Mouse (Mus musculus): Measurements from ENCODE around the gene Mphosph10. TPM values are rescaled to one million over a fixed set of nuclear protein-coding genes. Genes with fewer than 3 reads are reported as not detected.

The Mphosph10 gene
- total and polyA plus RNA-seq, 2 experiments: 0.61 to 4.8 TPM

GRCm38 (mm10) chr7:64349147-64349861 is 42.8 kb downstream of the Mphosph10 start:
- no peak for DNase-seq (ENCODE audit: extremely low read depth, low read depth, low spot score)
- peaks cover 23% of the 10 kb centered on the region; the same call in 1 of the 2 replicates for H3K36me3 ChIP-seq (ENCODE audit: control insufficient read depth, insufficient read depth, low read length)
- H3K27ac ChIP-seq (replicated peaks; ENCODE audit: insufficient read depth, low read depth, low read length): no peak overlapping the region
- TF ChIP-seq CTCF (IDR thresholded peaks at IDR 0.05; ENCODE audit: low read depth, low read length) (no peak), POLR2A (IDR thresholded peaks at IDR 0.05; ENCODE audit: extremely low read depth, insufficient read depth, low read length) (no peak)
- 0 out of 2 replicates have a peak, but pooled peaks cover 3% of the 10 kb centered on the region for H3K4me1 ChIP-seq (ENCODE audit: control insufficient read depth, insufficient read depth, low read length)
- no peaks in the 10 kb centered on the region for H3K79me2 ChIP-seq (ENCODE audit: control insufficient read depth, insufficient read depth, low read length)
- H3K4me3 ChIP-seq (ENCODE audit: insufficient read depth, low read depth, low read length): no peak overlapping the region
- no peaks in the 10 kb centered on the region for H3K27me3 ChIP-seq (ENCODE audit: control insufficient read depth, insufficient read depth, low read length)
- H3K9ac ChIP-seq (ENCODE audit: low read depth, low read length): no peak overlapping the region
- 87% methylated on average over 15 of the region's 15 CpGs for WGBS

DNA sequence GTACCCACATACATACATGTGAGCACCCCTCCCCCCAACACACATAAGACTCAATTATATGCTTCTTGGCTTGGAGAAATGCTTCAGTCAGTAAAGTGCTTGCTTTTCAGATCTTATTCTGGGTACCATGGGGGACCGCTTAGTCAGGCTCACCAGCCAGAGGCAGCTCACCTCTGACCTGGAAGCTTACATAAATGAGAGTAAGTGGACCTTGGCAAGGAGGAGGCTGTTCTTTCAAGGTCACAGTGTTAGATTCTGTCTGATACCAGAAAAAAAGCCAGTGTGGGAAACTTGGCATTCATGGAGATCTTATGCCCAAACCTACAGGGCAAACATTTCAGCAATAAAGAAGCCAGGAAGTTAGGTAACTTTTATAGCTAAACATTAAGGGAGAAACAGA is 44.3 kb downstream of the Mphosph10 start:
- H3K4me1 ChIP-seq (ENCODE audit: control insufficient read depth, insufficient read depth, low read length): 0 out of 2 replicates have a peak, but pooled peaks cover 3% of the 10 kb centered on the region
- H3K27me3 ChIP-seq (ENCODE audit: control insufficient read depth, insufficient read depth, low read length): no peaks in the 10 kb centered on the region
- no peak overlapping the region for H3K9ac ChIP-seq (ENCODE audit: low read depth, low read length)
- no peak overlapping the region for H3K4me3 ChIP-seq (ENCODE audit: insufficient read depth, low read depth, low read length)
- H3K27ac ChIP-seq (replicated peaks; ENCODE audit: insufficient read depth, low read depth, low read length): no peak overlapping the region
- TF ChIP-seq POLR2A (IDR thresholded peaks at IDR 0.05; ENCODE audit: extremely low read depth, insufficient read depth, low read length): no peak
- no peak for TF ChIP-seq CTCF (IDR thresholded peaks at IDR 0.05; ENCODE audit: low read depth, low read length)
- peaks cover 15% of the 10 kb centered on the region; the same call in 1 of the 2 replicates for H3K36me3 ChIP-seq (ENCODE audit: control insufficient read depth, insufficient read depth, low read length)
- no peaks in the 10 kb centered on the region for H3K79me2 ChIP-seq (ENCODE audit: control insufficient read depth, insufficient read depth, low read length)
- DNase-seq (ENCODE audit: extremely low read depth, low read depth, low spot score): peak; percentile 55
- 38% methylated on average over 1 of the region's 1 CpGs for WGBS

GRCm38 (mm10) chr7:64332686-64333085 is 59.4 kb downstream of the Mphosph10 start:
- no peak for DNase-seq (ENCODE audit: extremely low read depth, low read depth, low spot score)
- H3K36me3 ChIP-seq (ENCODE audit: control insufficient read depth, insufficient read depth, low read length): peaks cover 55% of the 10 kb centered on the region
- no peak overlapping the region for H3K4me3 ChIP-seq (ENCODE audit: insufficient read depth, low read depth, low read length)
- WGBS: 95% methylated on average over 1 of the region's 1 CpGs
- H3K27me3 ChIP-seq (ENCODE audit: control insufficient read depth, insufficient read depth, low read length): no peaks in the 10 kb centered on the region
- no peak overlapping the region for H3K9ac ChIP-seq (ENCODE audit: low read depth, low read length)
- H3K79me2 ChIP-seq (ENCODE audit: control insufficient read depth, insufficient read depth, low read length): no peaks in the 10 kb centered on the region
- TF ChIP-seq POLR2A (IDR thresholded peaks at IDR 0.05; ENCODE audit: extremely low read depth, insufficient read depth, low read length) (no peak), CTCF (IDR thresholded peaks at IDR 0.05; ENCODE audit: low read depth, low read length) (no peak)
- H3K27ac ChIP-seq (replicated peaks; ENCODE audit: insufficient read depth, low read depth, low read length): no peak overlapping the region
- no peaks in the 10 kb centered on the region for H3K4me1 ChIP-seq (ENCODE audit: control insufficient read depth, insufficient read depth, low read length)

GRCm38 (mm10) chr7:64331309-64331708 is 60.8 kb downstream of the Mphosph10 start:
- Histone ChIP-seq H3K4me3 (ENCODE audit: insufficient read depth, low read depth, low read length) (no peak overlapping the region), H3K79me2 (ENCODE audit: control insufficient read depth, insufficient read depth, low read length) (no peaks in the 10 kb centered on the region), H3K9ac (ENCODE audit: low read depth, low read length) (no peak overlapping the region), H3K4me1 (ENCODE audit: control insufficient read depth, insufficient read depth, low read length) (no peaks in the 10 kb centered on the region), H3K36me3 (ENCODE audit: control insufficient read depth, insufficient read depth, low read length) (peaks cover 51% of the 10 kb centered on the region), H3K27me3 (ENCODE audit: control insufficient read depth, insufficient read depth, low read length) (no peaks in the 10 kb centered on the region), H3K27ac (replicated peaks; ENCODE audit: insufficient read depth, low read depth, low read length) (no peak overlapping the region)
- DNase-seq (ENCODE audit: extremely low read depth, low read depth, low spot score): no peak
- no peak for TF ChIP-seq POLR2A (IDR thresholded peaks at IDR 0.05; ENCODE audit: extremely low read depth, insufficient read depth, low read length)
- WGBS: 91% methylated on average over 3 of the region's 3 CpGs

GRCm38 (mm10) chr7:64327486-64327885 is 64.6 kb downstream of the Mphosph10 start:
- no peak for DNase-seq (ENCODE audit: extremely low read depth, low read depth, low spot score)
- 93% methylated on average over 4 of the region's 4 CpGs for whole genome bisulfite sequencing
- H3K4me3 ChIP-seq (ENCODE audit: insufficient read depth, low read depth, low read length): no peak overlapping the region
- peaks cover 48% of the 10 kb centered on the region for H3K36me3 ChIP-seq (ENCODE audit: control insufficient read depth, insufficient read depth, low read length)
- H3K4me1 ChIP-seq (ENCODE audit: control insufficient read depth, insufficient read depth, low read length): no peaks in the 10 kb centered on the region
- no peak overlapping the region for H3K27ac ChIP-seq (replicated peaks; ENCODE audit: insufficient read depth, low read depth, low read length)
- H3K9ac ChIP-seq (ENCODE audit: low read depth, low read length): no peak overlapping the region
- no peaks in the 10 kb centered on the region for H3K79me2 ChIP-seq (ENCODE audit: control insufficient read depth, insufficient read depth, low read length)
- no peaks in the 10 kb centered on the region for H3K27me3 ChIP-seq (ENCODE audit: control insufficient read depth, insufficient read depth, low read length)
- TF ChIP-seq POLR2A (IDR thresholded peaks at IDR 0.05; ENCODE audit: extremely low read depth, insufficient read depth, low read length) (no peak), CTCF (IDR thresholded peaks at IDR 0.05; ENCODE audit: low read depth, low read length) (no peak)

DNA sequence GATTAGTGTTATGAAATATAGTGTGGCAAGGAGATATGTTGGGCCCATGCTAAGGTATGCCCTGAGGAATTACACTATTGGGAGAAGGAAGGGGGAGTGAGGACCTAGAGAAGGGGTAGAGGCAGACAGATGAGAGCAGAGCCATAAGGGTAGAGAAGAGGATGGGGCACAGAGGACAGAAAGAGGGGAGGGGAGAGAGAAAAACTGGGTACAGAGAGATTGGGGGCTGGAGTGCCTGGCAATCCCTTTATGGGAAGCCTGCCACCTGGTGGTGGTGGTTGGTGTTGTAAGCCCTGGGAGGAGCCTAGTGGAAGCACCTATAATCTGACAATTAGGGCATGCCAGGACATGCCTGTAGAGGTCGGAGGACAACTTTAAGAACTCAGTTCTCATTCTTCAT is 65.2 kb downstream of the Mphosph10 start:
- H3K79me2 ChIP-seq (ENCODE audit: control insufficient read depth, insufficient read depth, low read length): no peaks in the 10 kb centered on the region
- 4% methylated on average over 1 of the region's 1 CpGs for WGBS
- no peaks in the 10 kb centered on the region for H3K27me3 ChIP-seq (ENCODE audit: control insufficient read depth, insufficient read depth, low read length)
- peaks cover 46% of the 10 kb centered on the region for H3K36me3 ChIP-seq (ENCODE audit: control insufficient read depth, insufficient read depth, low read length)
- DNase-seq (ENCODE audit: extremely low read depth, low read depth, low spot score): peak; percentile 49
- no peak overlapping the region for H3K9ac ChIP-seq (ENCODE audit: low read depth, low read length)
- H3K4me3 ChIP-seq (ENCODE audit: insufficient read depth, low read depth, low read length): no peak overlapping the region
- no peak overlapping the region for H3K27ac ChIP-seq (replicated peaks; ENCODE audit: insufficient read depth, low read depth, low read length)
- H3K4me1 ChIP-seq (ENCODE audit: control insufficient read depth, insufficient read depth, low read length): no peaks in the 10 kb centered on the region
- TF ChIP-seq CTCF (IDR thresholded peaks at IDR 0.05; ENCODE audit: low read depth, low read length): peak; percentile 87
- no peak for TF ChIP-seq POLR2A (IDR thresholded peaks at IDR 0.05; ENCODE audit: extremely low read depth, insufficient read depth, low read length)

Other genes starting within 250 kb of the Mphosph10 start
- gene Trpm1, start 238.4 kb downstream of the Mphosph10 start, total RNA-seq (2014; rRNA removed): 0.60 TPM in 1 of 2 replicates, not detected in the other
- 0.04 and 0.29 TPM in 2 replicates for gene Trpm1, start 238.4 kb downstream of the Mphosph10 start, polyA plus RNA-seq (2012; rRNA removed)
- gene Mtmr10, start 104.6 kb downstream of the Mphosph10 start, total RNA-seq (2014; rRNA removed): 18.6 and 23.1 TPM in 2 replicates
- 7.0 and 7.1 TPM in 2 replicates for gene Mtmr10, start 104.6 kb downstream of the Mphosph10 start, polyA plus RNA-seq (2012; rRNA removed)
- gene Fan1, start 18.2 kb downstream of the Mphosph10 start, total RNA-seq (2014; rRNA removed): 5.4 and 6.0 TPM in 2 replicates
- gene Fan1, start 18.2 kb downstream of the Mphosph10 start, polyA plus RNA-seq (2012; rRNA removed): 1.9 and 2.1 TPM in 2 replicates
- gene Mcee, start 339 bp upstream of the Mphosph10 start, total RNA-seq (2014; rRNA removed): 90.7 and 115 TPM in 2 replicates
- gene Mcee, start 339 bp upstream of the Mphosph10 start, polyA plus RNA-seq (2012; rRNA removed): 41.8 and 51.3 TPM in 2 replicates
- 0.27 TPM in 1 of 2 replicates, not detected in the other for gene Apba2, start 109.4 kb upstream of the Mphosph10 start, total RNA-seq (2014; rRNA removed)
- 0.11 and 0.14 TPM in 2 replicates for gene Apba2, start 109.4 kb upstream of the Mphosph10 start, polyA plus RNA-seq (2012; rRNA removed)